8 mouse cellular contexts compared by ENCODE assay signal in genomic region chrX:36600066-36600465, GRCm38 (mm10). TPM values are rescaled to one million over a fixed set of nuclear protein-coding genes. Genes with fewer than 3 reads are reported as not detected.
DNase-seq lines count a peak whose midpoint lies in the region; ATAC-seq lines count a peak whose summit lies in the region.

No protein-coding gene starts in this region.

- DNase-seq in heart, adult 18-20 months: peak; percentile 9 to 25
- DNase-seq in heart, postnatal 4 days: no peak
- peak; percentile 74 for DNase-seq in R1 (ENCODE audit: low read depth, low spot score)
- no peak for DNase-seq in midbrain, embryonic 10.5 days (ENCODE audit: low spot score)
- DNase-seq in left cerebral cortex, postnatal 14 days (ENCODE audit: low spot score in 2 of 2): no peak
- no peak for DNase-seq in frontal cortex, postnatal 36 days (ENCODE audit: low spot score in 2 of 2)
- DNase-seq in cerebellum, adult 11-12 months: no peak

- WGBS in forebrain, embryonic 13.5 days: 77% methylated on average over 8 of the region's 8 CpGs
- WGBS in midbrain, embryonic 10.5 days: 79% methylated on average over 8 of the region's 8 CpGs

- H3K9ac ChIP-seq in forebrain, embryonic 13.5 days: no peak overlapping the region

- H3K4me2 ChIP-seq in forebrain, embryonic 13.5 days: peak overlapping the region; percentile 67

- intact Hi-C loops in left cerebral cortex, postnatal 14 days (cut with DNase I): no loop called here

- peak overlapping the region; percentile 61 for H3K4me3 ChIP-seq in forebrain, embryonic 13.5 days
- peak overlapping the region; percentile 72; the same call in 1 of the 2 replicates for H3K4me3 ChIP-seq in midbrain, embryonic 10.5 days

- H3K27ac ChIP-seq in forebrain, embryonic 13.5 days: no peak overlapping the region
- no peak overlapping the region for H3K27ac ChIP-seq in midbrain, embryonic 10.5 days (replicated peaks)

- no peaks in the 10 kb centered on the region for H3K9me3 ChIP-seq in forebrain, embryonic 13.5 days (replicated peaks)
- H3K9me3 ChIP-seq in midbrain, embryonic 10.5 days (replicated peaks): no peaks in the 10 kb centered on the region; the same call in 1 of the 2 replicates

- no peaks in the 10 kb centered on the region for H3K27me3 ChIP-seq in forebrain, embryonic 13.5 days
- H3K27me3 ChIP-seq in midbrain, embryonic 10.5 days (ENCODE audit: low read depth, poor library complexity, severe bottlenecking): no peaks in the 10 kb centered on the region

- no peak for ATAC-seq in forebrain, embryonic 13.5 days

- peaks cover 22% of the 10 kb centered on the region; the same call in 1 of the 2 replicates for H3K36me3 ChIP-seq in forebrain, embryonic 13.5 days (ENCODE audit: poor library complexity, severe bottlenecking)
- peaks cover 40% of the 10 kb centered on the region for H3K36me3 ChIP-seq in midbrain, embryonic 10.5 days

- peaks cover 15% of the 10 kb centered on the region; the same call in 1 of the 2 replicates for H3K4me1 ChIP-seq in forebrain, embryonic 13.5 days
- peaks cover 10% of the 10 kb centered on the region for H3K4me1 ChIP-seq in midbrain, embryonic 10.5 days

RNA-seq across cellular contexts. Expression of gene Pgrmc1, which starts 2.1 kb away (rescaled TPM):
- total RNA-seq in heart, adult 18-20 months (2021): 10 to 100 TPM; 20.8 to 28.4 TPM
- total RNA-seq in heart, postnatal 4 days (2021): 10 to 100 TPM; 45.7 to 49.2 TPM
- 430 and 475 TPM in 2 replicates for polyA plus RNA-seq in forebrain, embryonic 13.5 days (2015; fragmentation: Nextera tagmentation; extraction: Ambion mirVana)
- 327 and 360 TPM in 2 replicates for polyA plus RNA-seq in midbrain, embryonic 10.5 days (2016; fragmentation: Nextera tagmentation; extraction: Ambion mirVana)
- total RNA-seq in left cerebral cortex, postnatal 14 days (2021): 100 to 1,000 TPM; 295 to 333 TPM

RNA-seq across cellular contexts. Expression of gene Akap17b, which starts 45.1 kb away (rescaled TPM):
- total RNA-seq in heart, adult 18-20 months (2021): 1 to 10 TPM; 2.4 to 2.6 TPM
- total RNA-seq in heart, postnatal 4 days (2021): 1 to 10 TPM; 2.2 to 3.0 TPM
- polyA plus RNA-seq in forebrain, embryonic 13.5 days (2015; fragmentation: Nextera tagmentation; extraction: Ambion mirVana): 3.1 and 4.3 TPM in 2 replicates
- 3.4 and 4.1 TPM in 2 replicates for polyA plus RNA-seq in midbrain, embryonic 10.5 days (2016; fragmentation: Nextera tagmentation; extraction: Ambion mirVana)
- 10 to 100 TPM in 1 of 2 experiments, 1 to 10 TPM in 1; 8.9 to 10.9 TPM for total RNA-seq in left cerebral cortex, postnatal 14 days (2021)

Comparison
In these comparisons a context has a peak if more than half of its experiments do, and no peak if none do; other contexts are left out.
1. DNase-seq: peak in heart, adult 18-20 months (2 of 2) and R1 (single experiment); none in heart, postnatal 4 days (single experiment), midbrain, embryonic 10.5 days (single experiment), left cerebral cortex, postnatal 14 days (0 of 2), frontal cortex, postnatal 36 days (0 of 2) and cerebellum, adult 11-12 months (single experiment).
2. RNA of gene Pgrmc1, which starts 2.1 kb away (total RNA-seq): 295 to 333 TPM in left cerebral cortex, postnatal 14 days; 45.7 to 49.2 TPM in heart, postnatal 4 days and 20.8 to 28.4 TPM in heart, adult 18-20 months; every median in the first group is over 4 times any median in the second.